Mouse (Mus musculus) heart, postnatal 10 days (tissue): ENCODE results near the gene Ooep. TPM values are rescaled to one million over a fixed set of nuclear protein-coding genes. Genes with fewer than 3 reads are reported as not detected.
"Not testable (repeated sequence)": the region's sequence is repeated elsewhere in the genome, so short reads cannot be mapped to it uniquely, and the experiment has no call there.

Experiments used
- DNase-seq, 2 experiments: peaks; one replicate each; pipeline ENCODE4 v3.0.0; 2021
- intact Hi-C: fragments of 180-260 bp; cut with DNase I; formaldehyde crosslinking; loops from one replicate; pipeline ENCODE4 v1.15.1; 2025
- total RNA-seq, 2 experiments: library from RNA; stranded (reverse); gene quantifications; 2 replicates each; pipeline ENCODE4 v1.2.3; 2021

Ooep gene
- total RNA-seq, 2 experiments from 2014 or later = not detected

DNA sequence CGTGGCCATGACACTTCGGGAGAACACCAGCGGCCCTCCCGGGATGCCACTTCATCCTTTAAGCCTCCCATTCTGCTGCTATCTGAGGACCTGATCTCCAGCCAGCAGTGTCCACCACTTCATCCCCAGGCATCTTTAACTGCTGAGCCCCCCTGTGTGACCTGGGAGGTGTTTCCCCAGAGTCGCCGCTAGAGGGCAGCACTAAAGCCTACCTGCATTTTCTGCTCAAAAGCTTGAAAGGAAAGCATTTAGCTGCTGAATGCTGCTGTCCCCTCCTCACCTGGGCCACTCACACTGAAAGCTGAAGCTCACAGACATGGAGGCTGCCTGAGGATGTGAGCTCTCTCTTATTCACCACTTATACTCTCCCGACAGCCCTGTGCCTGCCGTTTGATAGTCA lies 38.2 kb downstream of the Ooep start:
- peak; percentile 19 to 48 for DNase-seq
- intact Hi-C loops = loop anchor here (5.0 kb wide), 1 partner anchor 43 kb away; no protein-coding TSS in a partner anchor

DNA sequence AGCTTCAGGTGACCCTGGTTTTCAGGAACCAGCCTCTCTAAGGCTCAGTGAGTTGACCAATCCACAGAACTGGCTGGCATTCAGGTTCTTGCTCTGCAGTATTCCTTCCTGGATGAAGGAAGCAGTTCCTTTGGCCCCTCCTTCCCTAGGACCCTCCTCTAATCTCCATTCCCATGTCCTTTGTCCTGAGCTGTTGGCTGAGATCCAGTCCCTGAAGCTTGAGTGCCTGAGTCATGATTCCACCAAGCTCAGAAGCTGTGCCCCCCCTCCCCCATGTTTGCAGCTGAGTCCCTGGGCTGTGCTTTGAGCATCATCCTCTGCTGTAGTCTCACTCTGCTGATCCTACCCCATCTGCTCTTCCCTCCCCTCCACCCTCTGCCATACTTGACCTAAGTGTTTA lies 41.5 kb downstream of the Ooep start:
- DNase-seq, intact Hi-C loops: not testable (repeated sequence)

DNA sequence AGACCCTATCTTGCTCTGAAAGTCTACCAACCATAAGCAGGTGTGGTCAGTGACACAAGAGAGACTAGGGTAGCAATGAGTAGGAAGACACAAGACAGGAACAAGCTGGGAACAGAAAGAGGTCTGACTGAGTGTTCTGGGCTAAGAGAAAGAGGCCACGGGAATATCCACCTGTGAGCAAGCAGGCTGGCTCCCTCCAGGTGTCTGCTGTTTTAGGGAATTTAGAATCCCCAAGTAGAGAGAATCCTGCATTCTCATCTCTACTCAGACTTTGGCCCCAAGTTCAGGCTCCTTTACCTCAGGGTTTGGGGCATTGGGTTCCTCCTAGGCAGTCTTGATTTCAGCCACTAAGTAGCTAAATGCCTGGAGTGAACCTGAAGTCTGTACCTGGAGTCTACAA lies 51.2 kb downstream of the Ooep start, which contains the start of gene Omt2b:
Omt2b (plus strand) TSS at position 301 of the 400 bp plus-strand sequence.
- intact Hi-C loops, DNase-seq: not testable (repeated sequence)

Other genes with a start within 250 kb of the Ooep start
- gene Gsta4, start 196.0 kb downstream of the Ooep start, total RNA-seq = 10 to 100 TPM; 57.3 to 60.8 TPM
- under 1 TPM in 1 of 2 experiments, not detected in 1; 0.55 TPM for gene Gsta1, start 148.1 kb downstream of the Ooep start, total RNA-seq
- not detected for gene Gm3776, start 121.6 kb downstream of the Ooep start, total RNA-seq
- not detected for gene Gm10639, start 88.8 kb downstream of the Ooep start, total RNA-seq
- not detected for gene Omt2a, start 63.9 kb downstream of the Ooep start, total RNA-seq
- not detected for gene Omt2b, start 51.1 kb downstream of the Ooep start, total RNA-seq
- gene Gsta2, start 22.9 kb downstream of the Ooep start, total RNA-seq = not detected
- not detected for gene Dppa5a, start 10.5 kb downstream of the Ooep start, total RNA-seq
- not detected for gene Ddx43, start 17.1 kb upstream of the Ooep start, total RNA-seq
- gene Cgas, start 64.5 kb upstream of the Ooep start, total RNA-seq = 1 to 10 TPM in 1 of 2 experiments, under 1 TPM in 1; 0.96 to 1.1 TPM
- gene Mto1, start 69.5 kb upstream of the Ooep start, total RNA-seq = 10 to 100 TPM; 18.9 to 21.8 TPM
- not detected for gene Gm17324, start 70.1 kb upstream of the Ooep start, total RNA-seq
- 1,000 to 10,000 TPM; 3,592 to 3,750 TPM for gene Eef1a1, start 110.4 kb upstream of the Ooep start, total RNA-seq
- gene Slc17a5, start 209.3 kb upstream of the Ooep start, total RNA-seq = 1 to 10 TPM; 7.6 to 7.7 TPM
- gene Cd109, start 236.8 kb upstream of the Ooep start, total RNA-seq = 10 to 100 TPM; 13.0 to 13.5 TPM